Comparison of ENCODE assay signal across 23 mouse cellular contexts in genomic region chr14:16677081-16677480, GRCm38 (mm10).
"Had no signal": no experiment of that assay in that cellular context is flagged by ENCODE, and none has a peak within 500 bp of the region (broad histone marks: within the 10 kb centered on the region; RNA-seq: fewer than 3 reads in every experiment).

No protein-coding gene starts in this region.

- H3K27me3 ChIP-seq: heart, embryonic 13.5 days; heart, embryonic 15.5 days; hindbrain, embryonic 13.5 days; hindbrain, embryonic 15.5 days; kidney, embryonic 15.5 days; limb, embryonic 13.5 days; limb, embryonic 15.5 days; liver, embryonic 12.5 days had no signal

- H3K9me3 ChIP-seq: heart, embryonic 13.5 days; heart, embryonic 15.5 days; hindbrain, embryonic 13.5 days; hindbrain, embryonic 15.5 days; kidney, embryonic 15.5 days; limb, embryonic 13.5 days; limb, embryonic 15.5 days; liver, embryonic 12.5 days had no signal

- H3K4me2 ChIP-seq: heart, embryonic 11.5 days; heart, embryonic 13.5 days; heart, embryonic 15.5 days; hindbrain, embryonic 13.5 days; hindbrain, embryonic 15.5 days; kidney, embryonic 15.5 days; limb, embryonic 13.5 days; limb, embryonic 15.5 days; liver, embryonic 12.5 days had no signal

- H3K4me3 ChIP-seq: gastrocnemius, adult 2 months; heart, adult 2 months; heart, embryonic 13.5 days; heart, embryonic 15.5 days; hindbrain, embryonic 13.5 days; hindbrain, embryonic 15.5 days; kidney, embryonic 15.5 days; limb, embryonic 13.5 days; limb, embryonic 15.5 days; liver, embryonic 12.5 days had no signal

- DNase-seq: gastrocnemius, adult 2 months; gastrocnemius, postnatal 10 days; gastrocnemius, postnatal 25 days; heart, adult 11 months; heart, adult 2 months; heart, postnatal 14 days; heart, postnatal 36 days; kidney, adult 11 months; layer of hippocampus, adult 9-11 months; layer of hippocampus, postnatal 36 days; left cerebral cortex, postnatal 4 days had no signal

- H3K27ac ChIP-seq: gastrocnemius, adult 2 months; heart, adult 2 months; heart, embryonic 13.5 days; heart, embryonic 15.5 days; hindbrain, embryonic 13.5 days; hindbrain, embryonic 15.5 days; hindbrain, postnatal 0 days; kidney, embryonic 15.5 days; limb, embryonic 13.5 days; limb, embryonic 15.5 days; liver, embryonic 12.5 days; liver, embryonic 14.5 days had no signal

- H3K9ac ChIP-seq: heart, embryonic 13.5 days; heart, embryonic 15.5 days; hindbrain, embryonic 13.5 days; hindbrain, embryonic 15.5 days; kidney, embryonic 15.5 days; limb, embryonic 13.5 days; limb, embryonic 15.5 days; liver, embryonic 12.5 days; liver, embryonic 14.5 days had no signal

- H3K4me1 ChIP-seq: heart, embryonic 15.5 days; hindbrain, embryonic 13.5 days; hindbrain, embryonic 15.5 days; kidney, embryonic 15.5 days; limb, embryonic 13.5 days; limb, embryonic 15.5 days; liver, embryonic 12.5 days had no signal

- H3K36me3 ChIP-seq: heart, embryonic 13.5 days; heart, embryonic 15.5 days; hindbrain, embryonic 13.5 days; hindbrain, embryonic 15.5 days; kidney, embryonic 15.5 days; limb, embryonic 13.5 days; limb, embryonic 15.5 days; liver, embryonic 12.5 days had no signal

- ATAC-seq: hindbrain, postnatal 0 days; intestine, embryonic 16.5 days; liver, embryonic 12.5 days had no signal
